Mouse (Mus musculus) bone marrow, adult 2 months (tissue): ENCODE measurements at regions not wholly inside any gene's neighbourhood (a gene's known extent, or its start where the extent isn't known, plus 50 kb on each side); places are given as distances from the start of the nearest gene placed in this dataset.

Experiments used
- CTCF ChIP-seq: fragments of 200-500 bp; IDR thresholded peaks from 2 replicates; pipeline ENCODE4 v1.5.1; 2011; ENCODE audit warnings: low read length, control low read depth; ENCODE audit not compliant: control insufficient read depth, insufficient read depth
- POLR2A ChIP-seq: fragments of 200-500 bp; IDR thresholded peaks from 2 replicates; pipeline ENCODE4 v1.6.1; 2011; ENCODE audit warnings: low read depth, mild to moderate bottlenecking, control low read depth, low read length, borderline replicate concordance; ENCODE audit not compliant: control insufficient read depth

GRCm38 (mm10) chr11:112458075-112458474, 323.9 kb upstream of the Sox9 start:
- TF ChIP-seq POLR2A (no peak), CTCF (no peak)
